Mouse (Mus musculus) erythroblast, embryonic 14.5 days (primary cell): ENCODE results near the gene Nrl. TPM values are rescaled to one million over a fixed set of nuclear protein-coding genes. Genes with fewer than 3 reads are reported as not detected.

Experiments
- H3K27me3 ChIP-seq: 2 replicates; pipeline ENCODE4 v1.6.1; 2012; ENCODE audit warnings: inconsistent platforms; ENCODE audit not compliant: control insufficient read depth
- H3K36me3 ChIP-seq: 2 replicates; pipeline ENCODE4 v1.6.1; 2012; ENCODE audit warnings: mild to moderate bottlenecking, inconsistent platforms; ENCODE audit not compliant: control insufficient read depth
- H3K4me1 ChIP-seq: 2 replicates; pipeline ENCODE4 v1.6.1; 2012; ENCODE audit warnings: inconsistent platforms; ENCODE audit not compliant: control insufficient read depth
- H3K4me3 ChIP-seq: replicated peaks from 2 replicates; pipeline ENCODE3; 2012; ENCODE audit warnings: moderate library complexity, mild to moderate bottlenecking, inconsistent platforms
- H3K9me3 ChIP-seq: 2 replicates; pipeline ENCODE4 v1.6.1; 2012; ENCODE audit warnings: low read length, inconsistent platforms, mixed read lengths; ENCODE audit not compliant: control insufficient read depth
- GATA1 ChIP-seq: IDR thresholded peaks from 2 replicates; pipeline ENCODE4 v1.6.1; 2012; ENCODE audit warnings: low read length, inconsistent platforms, mixed read lengths
- TAL1 ChIP-seq: IDR thresholded peaks from 3 replicates; pipeline ENCODE4 v1.6.1; 2012; ENCODE audit warnings: low read length, inconsistent platforms, mixed read lengths
- polyA plus RNA-seq: library from polyadenylated mRNA; stranded (reverse); fragments of >175 nt; gene quantifications from 2 replicates; pipeline ENCODE4 v1.2.3, GENCODE M21; 2012

The Nrl gene
- polyA plus RNA-seq, 1 experiment, result 0.01 TPM

DNA sequence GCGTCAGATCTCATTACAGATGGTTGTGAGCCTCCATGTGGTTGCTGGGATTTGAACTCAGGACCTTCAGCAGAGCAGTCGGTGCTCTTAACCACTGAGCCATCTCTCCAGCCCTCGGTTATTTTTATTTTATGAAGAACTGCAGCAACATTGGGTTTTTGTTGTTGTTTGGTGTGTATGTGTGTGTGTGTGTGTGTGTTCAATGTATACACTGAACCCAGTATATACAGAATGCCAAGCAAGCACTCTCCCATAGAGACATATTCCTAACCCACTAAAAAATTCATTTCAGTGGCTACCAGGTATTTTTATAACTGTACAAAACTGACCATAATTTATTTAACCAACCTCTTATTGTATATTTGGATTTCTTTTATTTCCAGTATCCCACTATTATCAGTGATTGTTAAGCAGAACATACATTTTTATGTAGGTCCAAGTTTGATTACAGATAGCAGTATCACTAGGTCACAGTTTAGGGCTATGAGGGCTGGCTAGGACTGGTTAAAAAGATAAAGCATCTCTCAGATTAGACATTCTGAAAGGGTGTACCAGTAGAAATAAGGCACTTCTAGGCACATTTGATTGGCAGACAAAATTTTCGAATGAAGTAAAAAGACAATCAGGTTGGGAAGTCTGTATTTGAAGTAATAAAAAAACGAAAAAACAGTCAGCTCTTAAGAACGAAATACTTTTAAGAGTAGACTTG lies 34.1 kb upstream of the Nrl start:
- Histone ChIP-seq H3K36me3 (peaks cover 27% of the 10 kb centered on the region), H3K4me3 (peak overlapping the region; percentile 68), H3K9me3 (peaks cover 2% of the 10 kb centered on the region; the same call in 1 of the 2 replicates), H3K4me1 (peaks cover 78% of the 10 kb centered on the region), H3K27me3 (no peaks in the 10 kb centered on the region)
- TF ChIP-seq GATA1 (peak; percentile 68), TAL1 (peak; percentile 68)

DNA sequence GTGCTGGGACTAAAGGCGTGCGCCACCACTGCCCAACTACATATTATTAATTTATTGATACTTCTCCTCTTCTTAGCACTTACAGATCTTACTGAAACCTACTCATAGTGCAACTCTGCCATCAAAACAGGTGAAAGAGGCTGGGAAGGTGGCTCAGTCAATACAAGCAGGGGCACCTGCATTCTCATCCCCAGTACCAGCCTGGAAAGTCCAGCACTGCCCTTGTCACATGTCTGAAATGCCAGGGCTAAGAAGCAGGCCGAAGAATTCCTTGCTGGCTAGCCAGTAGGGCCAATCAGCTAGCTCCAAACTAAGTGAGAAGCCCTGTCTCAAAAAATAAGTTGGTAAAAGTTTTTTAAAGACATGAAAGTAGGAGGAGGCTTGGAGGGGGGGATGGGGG lies 32.8 kb upstream of the Nrl start:
- Histone ChIP-seq H3K4me1 (peaks cover 77% of the 10 kb centered on the region), H3K27me3 (no peaks in the 10 kb centered on the region), H3K4me3 (no peak overlapping the region), H3K36me3 (peaks cover 14% of the 10 kb centered on the region), H3K9me3 (peaks cover 2% of the 10 kb centered on the region; the same call in 1 of the 2 replicates)
- TF ChIP-seq GATA1, result no peak
- no peak for TF ChIP-seq TAL1

DNA sequence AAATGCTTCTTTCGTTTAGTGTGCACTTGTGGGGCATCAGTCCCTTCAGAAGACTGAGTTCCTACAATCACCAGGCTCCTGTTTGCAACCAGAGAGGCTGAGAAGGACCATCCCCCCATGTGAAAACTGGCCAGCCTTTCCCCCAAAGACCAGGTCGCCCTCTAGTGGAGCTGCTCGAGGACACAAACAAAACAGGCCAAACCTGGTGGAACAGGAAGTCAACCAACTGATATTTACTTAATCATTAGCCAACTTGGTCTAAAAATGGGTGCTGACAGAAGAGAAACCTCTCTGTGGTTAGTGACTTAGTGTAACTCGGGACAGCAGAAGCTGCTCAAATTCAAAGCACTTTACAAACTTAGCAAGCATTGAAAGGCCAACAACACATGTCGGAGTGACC lies 32.2 kb upstream of the Nrl start:
- Histone ChIP-seq H3K4me3 (no peak overlapping the region), H3K36me3 (peaks cover 9% of the 10 kb centered on the region), H3K4me1 (peaks cover 75% of the 10 kb centered on the region), H3K9me3 (peaks cover 2% of the 10 kb centered on the region; the same call in 1 of the 2 replicates), H3K27me3 (no peaks in the 10 kb centered on the region)
- TF ChIP-seq TAL1 (no peak), GATA1 (no peak)

DNA sequence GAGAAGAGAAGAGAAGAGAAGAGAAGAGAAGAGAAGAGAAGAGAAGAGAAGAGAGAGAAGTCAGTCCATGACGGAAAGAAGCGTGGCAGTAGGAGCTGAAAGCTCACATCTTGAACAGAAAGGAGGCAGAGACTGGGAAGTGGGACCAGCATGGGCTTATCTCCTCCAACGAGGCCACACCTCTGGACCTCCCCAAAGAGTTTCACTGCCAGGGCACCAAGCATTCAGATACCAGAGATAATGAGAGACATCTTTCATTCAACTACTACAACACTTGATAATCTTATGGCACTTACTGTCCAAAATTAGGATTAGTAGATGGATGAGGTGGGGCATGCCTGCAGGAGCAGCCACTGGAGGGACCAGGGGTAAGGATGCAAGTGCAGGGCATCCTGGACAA lies 31.0 kb upstream of the Nrl start:
- Histone ChIP-seq H3K4me3 (no peak overlapping the region), H3K9me3 (peaks cover 2% of the 10 kb centered on the region; the same call in 1 of the 2 replicates), H3K27me3 (no peaks in the 10 kb centered on the region), H3K36me3 (peaks cover 3% of the 10 kb centered on the region), H3K4me1 (peaks cover 64% of the 10 kb centered on the region)
- TF ChIP-seq TAL1 (no peak), GATA1 (no peak)

DNA sequence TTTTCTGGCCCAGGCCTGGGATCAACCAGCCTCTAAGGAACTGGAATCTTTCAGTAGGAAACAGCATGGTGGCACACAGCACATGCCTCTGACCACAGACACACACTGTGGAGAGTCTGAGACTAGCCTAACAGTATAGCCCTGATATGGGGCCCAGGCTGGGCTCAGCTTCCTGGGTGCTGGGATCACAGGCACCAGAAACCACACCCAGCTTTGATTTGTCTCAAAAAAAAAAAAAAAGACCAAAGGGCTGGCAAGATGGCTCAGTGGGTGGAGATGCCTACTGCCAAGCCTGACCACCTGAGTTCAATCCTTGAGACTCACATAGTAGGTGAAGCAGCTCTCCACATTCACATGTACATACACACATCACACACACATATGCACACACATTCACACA lies 29.9 kb upstream of the Nrl start:
- no peak overlapping the region for H3K4me3 ChIP-seq
- H3K4me1 ChIP-seq, result peaks cover 59% of the 10 kb centered on the region
- H3K36me3 ChIP-seq, result peaks cover 13% of the 10 kb centered on the region
- no peaks in the 10 kb centered on the region for H3K27me3 ChIP-seq
- TF ChIP-seq TAL1, result no peak
- no peak for TF ChIP-seq GATA1
- H3K9me3 ChIP-seq, result peaks cover 2% of the 10 kb centered on the region; the same call in 1 of the 2 replicates

GRCm38 (mm10) chr14:55551794-55552193 lies 27.0 kb upstream of the Nrl start:
- no peak for TF ChIP-seq TAL1
- no peak for TF ChIP-seq GATA1
- Histone ChIP-seq H3K36me3 (peaks cover 42% of the 10 kb centered on the region), H3K4me3 (no peak overlapping the region), H3K9me3 (peaks cover 2% of the 10 kb centered on the region; the same call in 1 of the 2 replicates), H3K27me3 (no peaks in the 10 kb centered on the region), H3K4me1 (peaks cover 39% of the 10 kb centered on the region)

- Histone ChIP-seq H3K27me3 (no peaks in the 10 kb centered on the region), H3K36me3 (peaks cover 46% of the 10 kb centered on the region), H3K4me3 (no peak overlapping the region), H3K9me3 (peaks cover 2% of the 10 kb centered on the region; the same call in 1 of the 2 replicates), H3K4me1 (peaks cover 34% of the 10 kb centered on the region)
- no peak for TF ChIP-seq GATA1
- no peak for TF ChIP-seq TAL1
These were observed 26.6 kb upstream of the Nrl start for GRCm38 (mm10) chr14:55551347-55551746.

DNA sequence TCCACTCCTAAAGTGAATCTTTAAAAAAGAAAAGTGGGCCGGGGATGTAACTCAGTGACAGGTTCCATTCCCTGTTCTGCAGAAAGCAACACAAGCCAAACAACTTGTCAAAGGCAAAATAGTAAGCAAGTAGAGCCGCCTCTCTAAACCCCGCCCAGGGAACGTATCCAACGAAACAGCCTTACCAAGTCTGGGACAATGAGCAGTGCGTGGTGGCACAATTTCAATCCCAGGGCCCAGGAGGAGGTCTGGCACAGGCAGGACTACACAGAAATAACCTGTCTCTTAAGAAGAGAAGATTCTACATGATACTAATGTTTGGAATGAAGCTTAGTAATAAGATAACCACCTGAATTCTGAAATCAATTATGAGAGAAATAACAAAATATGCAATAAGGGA lies 25.4 kb upstream of the Nrl start:
- no peaks in the 10 kb centered on the region for H3K27me3 ChIP-seq
- peaks cover 58% of the 10 kb centered on the region for H3K36me3 ChIP-seq
- no peaks in the 10 kb centered on the region for H3K9me3 ChIP-seq
- no peak overlapping the region for H3K4me3 ChIP-seq
- TF ChIP-seq GATA1, result no peak
- no peak for TF ChIP-seq TAL1
- peaks cover 24% of the 10 kb centered on the region for H3K4me1 ChIP-seq

- TF ChIP-seq GATA1, result no peak
- no peak for TF ChIP-seq TAL1
- peaks cover 41% of the 10 kb centered on the region for H3K4me1 ChIP-seq
- H3K36me3 ChIP-seq, result peaks cover 77% of the 10 kb centered on the region
- H3K27me3 ChIP-seq, result no peaks in the 10 kb centered on the region
- H3K4me3 ChIP-seq, result no peak overlapping the region
- H3K9me3 ChIP-seq, result no peaks in the 10 kb centered on the region
These were observed 19.6 kb upstream of the Nrl start for GRCm38 (mm10) chr14:55544334-55544733.

GRCm38 (mm10) chr14:55542268-55542667 lies 17.5 kb upstream of the Nrl start:
- TF ChIP-seq TAL1 (no peak), GATA1 (no peak)
- Histone ChIP-seq H3K36me3 (peaks cover 56% of the 10 kb centered on the region), H3K4me3 (peak overlapping the region; percentile 5), H3K4me1 (peaks cover 46% of the 10 kb centered on the region), H3K27me3 (no peaks in the 10 kb centered on the region), H3K9me3 (no peaks in the 10 kb centered on the region)
